Mouse (Mus musculus) left cerebral cortex, adult 9 months (tissue): ENCODE data around the gene Gm10234.

Source experiments
- DNase-seq, 2 experiments: peaks; one replicate each; pipeline ENCODE4 v3.0.0; 2022; ENCODE audit warnings: low spot score in 2 of 2

Gene Gm10234

DNA sequence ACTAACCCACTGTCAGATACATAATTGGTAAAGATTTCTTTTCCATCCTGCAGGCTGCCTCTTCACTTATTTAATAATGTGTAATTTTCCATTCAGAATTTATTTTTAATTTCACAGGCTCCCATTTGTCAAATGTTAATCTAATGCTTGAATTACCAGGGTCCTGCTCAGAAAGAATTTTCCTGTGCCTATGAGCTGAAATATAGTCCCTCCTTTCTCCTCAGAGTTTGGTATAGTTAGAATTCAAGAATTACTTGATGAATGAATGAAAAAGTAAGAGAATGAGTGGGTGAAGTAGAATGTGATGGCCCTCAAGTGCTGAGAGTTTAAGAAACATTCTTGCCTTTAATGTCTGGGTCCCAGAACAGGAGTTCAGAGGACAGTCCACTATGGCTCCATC, at the start of gene Gm10234:
Gene Gm10234, plus strand, starts transcription at position 301 of the 400 bp plus-strand sequence.
- DNase-seq = no peak

DNA sequence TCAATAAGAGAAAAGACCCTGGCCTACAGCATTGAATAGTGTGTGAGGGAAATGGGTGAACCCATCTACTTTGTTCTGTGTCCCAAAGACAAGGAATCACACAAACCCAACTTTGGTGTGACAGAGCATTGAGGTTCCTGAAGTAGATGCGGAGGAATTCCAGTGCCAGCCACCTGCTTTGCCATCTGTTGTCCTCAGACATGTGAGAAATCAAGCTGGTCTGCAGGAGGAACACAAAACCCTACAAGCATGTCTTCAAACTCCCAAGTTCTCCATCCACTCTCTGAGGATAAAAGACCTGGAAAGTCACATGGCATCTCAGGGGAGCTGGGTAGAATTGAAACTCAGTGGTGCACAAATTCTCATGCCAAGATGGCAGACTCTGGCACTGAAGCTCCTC, 44.3 kb upstream of the Gm10234 start:
- DNase-seq = peak in 1 of 2 experiments; percentile 66

DNA sequence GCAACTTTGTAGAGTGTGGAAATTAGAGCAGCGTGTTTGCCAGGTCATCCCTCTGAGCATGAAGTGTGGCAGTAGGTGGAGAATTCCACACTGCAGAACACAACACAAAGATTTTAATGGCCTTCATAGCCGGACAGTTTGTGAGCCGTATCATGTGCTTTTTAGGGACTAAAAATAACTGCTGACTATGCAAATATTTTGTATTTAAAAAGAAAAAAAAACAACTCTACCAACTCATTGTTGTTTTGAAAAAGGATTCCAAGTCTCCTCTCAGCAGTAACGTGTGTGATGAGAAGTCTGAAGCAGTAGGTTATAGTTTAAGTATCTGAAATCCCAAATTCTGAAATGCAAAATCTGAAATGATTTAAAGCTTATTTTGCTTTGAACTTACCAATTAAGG, 25.9 kb upstream of the Gm10234 start:
- DNase-seq = no peak

DNA sequence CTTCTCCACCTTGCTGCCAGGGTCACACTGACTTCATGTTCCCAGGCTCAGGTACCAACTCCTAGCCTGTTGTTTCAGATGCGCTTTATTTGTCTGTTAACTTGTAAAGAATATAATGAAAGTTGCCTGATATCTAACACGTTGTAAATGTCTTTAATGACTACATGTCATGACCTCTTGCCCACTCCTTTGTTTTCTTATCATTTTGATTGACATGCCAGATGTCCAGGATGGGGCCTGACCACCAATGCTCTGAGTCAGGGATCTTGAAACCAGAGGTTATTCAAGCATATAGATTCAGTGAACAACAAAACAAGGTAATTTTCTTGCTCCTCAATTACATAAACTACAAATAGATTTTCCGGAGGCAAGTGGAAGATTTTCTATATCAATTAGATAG, 23.5 kb upstream of the Gm10234 start:
- no peak for DNase-seq

DNA sequence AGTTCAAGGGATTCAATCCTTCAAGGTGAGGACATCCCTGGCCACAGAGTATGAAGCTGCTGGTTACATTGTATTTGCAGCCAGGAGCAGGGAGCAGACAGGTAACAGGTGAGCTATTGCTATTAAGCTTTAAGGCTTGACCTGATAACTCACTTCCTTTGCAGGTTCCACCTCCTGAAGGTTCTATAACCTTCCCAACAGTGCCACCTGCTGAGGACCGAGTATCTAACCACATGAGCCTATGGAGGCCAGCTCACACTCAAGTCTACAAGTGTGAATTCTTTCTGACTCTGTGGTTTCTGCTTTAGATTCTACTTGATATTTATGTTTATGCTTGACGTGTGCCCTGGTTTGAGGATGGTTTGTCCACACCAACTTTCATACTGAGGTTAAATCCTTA, 21.3 kb upstream of the Gm10234 start:
- DNase-seq = no peak

DNA sequence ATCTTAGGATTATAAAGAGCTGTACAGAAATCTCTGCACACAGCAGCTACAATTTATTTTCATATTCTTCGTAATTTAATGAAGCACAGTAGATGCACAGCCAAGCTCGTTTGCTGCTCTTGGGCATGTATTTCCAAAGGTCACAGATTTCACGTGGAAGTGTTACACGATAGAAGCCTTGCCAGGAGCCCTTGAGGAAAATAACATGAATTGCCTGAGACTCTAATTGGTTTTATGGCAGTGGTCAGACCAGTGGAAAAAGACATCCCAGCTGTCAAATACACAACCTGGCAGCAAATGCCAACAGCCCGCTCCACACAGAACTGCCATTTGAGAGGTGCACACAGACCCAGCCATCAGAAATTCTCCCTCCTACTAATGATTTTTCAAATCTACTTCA, 9.3 kb downstream of the Gm10234 start:
- no peak for DNase-seq

DNA sequence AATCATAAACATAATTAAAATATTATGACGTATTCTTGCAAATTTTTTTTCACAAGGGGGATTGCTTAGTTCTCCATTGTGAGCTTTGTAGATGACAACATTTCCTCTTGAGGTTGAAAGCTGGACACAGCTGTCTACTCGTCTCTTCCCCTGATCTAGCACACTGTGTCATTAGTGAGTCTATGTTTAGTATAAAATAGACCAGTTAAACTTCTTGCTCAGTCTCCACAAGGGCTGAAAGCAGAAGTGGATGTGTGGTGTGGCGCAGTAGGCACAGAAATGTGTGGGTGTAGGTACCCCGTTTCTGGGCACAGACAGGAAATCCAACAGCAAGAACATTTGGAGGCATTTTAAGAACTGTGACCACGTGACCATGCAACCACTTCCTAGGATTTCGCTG, 12.9 kb downstream of the Gm10234 start:
- peak; percentile 26 to 40 for DNase-seq

DNA sequence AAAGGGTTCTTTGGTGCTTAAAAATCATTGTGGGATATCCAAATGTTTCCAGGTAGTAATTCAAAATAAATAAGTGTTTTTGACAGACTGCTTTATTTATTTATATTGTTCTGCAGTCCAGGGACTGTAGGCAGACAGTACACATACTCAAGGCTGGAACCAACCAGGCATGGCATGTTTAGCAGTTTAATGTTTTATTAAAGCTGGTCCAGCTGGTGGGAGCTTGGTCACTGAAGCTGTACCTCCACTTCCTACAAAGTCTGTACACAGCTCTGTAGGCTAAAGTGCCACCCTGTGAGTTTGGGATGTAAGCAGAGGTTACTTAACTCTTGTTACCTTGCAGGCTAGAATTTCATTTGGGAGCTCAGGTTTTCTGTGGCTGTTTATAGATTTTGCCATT, 27.5 kb downstream of the Gm10234 start:
- DNase-seq = no peak

DNA sequence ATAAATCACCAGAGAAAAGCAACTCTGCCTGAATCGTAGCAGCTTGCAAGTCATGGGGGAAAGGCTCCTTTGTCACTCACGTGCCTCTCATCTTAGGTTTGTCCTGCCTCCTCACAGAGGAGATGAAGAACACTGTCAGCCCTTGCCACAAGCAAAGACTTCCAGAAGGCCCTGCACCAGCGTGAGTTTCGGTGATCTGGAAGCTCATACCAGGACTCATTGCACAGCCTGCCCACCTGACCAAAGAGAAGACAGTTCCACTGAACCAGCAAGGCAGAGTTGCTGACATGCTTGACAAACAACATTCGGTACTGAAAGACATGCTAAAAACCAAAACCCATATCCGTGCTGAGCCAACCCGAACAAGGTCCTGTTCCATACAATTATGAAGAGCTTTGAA, 31.1 kb downstream of the Gm10234 start:
- DNase-seq = no peak

DNA sequence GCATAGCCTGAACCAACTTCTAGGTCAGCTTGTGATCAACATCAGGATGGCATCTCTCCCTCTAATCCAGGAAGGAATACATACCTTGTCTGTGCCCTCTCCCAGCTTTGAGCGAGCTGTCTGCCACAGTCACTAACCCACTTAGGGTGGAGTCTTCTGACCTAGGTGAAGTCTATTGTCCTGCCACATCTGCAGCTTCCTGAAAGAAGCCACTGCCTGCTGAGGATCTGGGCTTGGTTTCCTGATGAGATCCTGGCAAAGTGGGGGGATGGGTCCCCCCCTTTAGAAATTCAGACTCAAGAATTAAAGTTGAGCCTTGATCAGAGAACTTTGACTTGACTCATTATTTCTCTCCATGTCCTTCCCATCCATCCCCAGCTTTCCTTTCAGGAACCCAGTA, 32.0 kb downstream of the Gm10234 start:
- no peak for DNase-seq

DNA sequence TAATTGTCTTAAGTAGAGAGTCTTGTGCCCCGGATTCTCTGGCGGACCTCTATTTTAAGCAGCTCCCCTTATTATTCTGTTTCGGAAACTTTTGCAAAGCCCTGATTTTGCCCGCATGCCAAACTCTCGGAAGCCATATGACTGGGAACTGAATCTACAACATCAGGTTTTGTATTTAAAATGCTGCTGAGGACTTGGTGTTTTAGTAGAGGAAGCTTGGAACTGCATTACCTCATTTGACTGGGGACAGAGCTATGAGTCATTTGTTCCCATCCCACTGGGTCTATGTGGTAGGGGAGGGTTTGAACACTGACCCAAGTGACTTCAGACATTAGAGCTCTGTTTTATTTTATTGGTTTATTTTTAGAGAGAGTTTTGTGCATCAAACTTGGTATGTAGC, 38.2 kb downstream of the Gm10234 start:
- DNase-seq = peak in 1 of 2 experiments; percentile 44

DNA sequence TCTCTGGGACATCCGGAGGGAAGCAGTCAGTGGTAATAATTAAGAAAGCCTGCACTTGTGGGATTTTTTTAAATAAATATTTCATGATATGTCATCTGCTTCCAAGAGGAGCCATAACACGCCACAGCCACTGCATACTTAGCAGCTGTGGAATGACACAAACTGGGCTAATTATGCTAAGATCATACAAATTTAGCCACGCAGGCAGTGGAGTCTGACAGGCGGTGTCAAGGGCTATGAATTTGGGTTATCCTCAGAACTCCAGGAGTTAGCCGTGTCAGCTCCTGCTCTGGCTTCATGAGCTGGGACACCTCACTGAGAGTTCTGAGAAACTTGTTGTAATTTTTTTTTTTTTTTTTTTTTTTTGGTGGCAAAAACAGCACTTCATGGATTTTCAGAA, 40.8 kb downstream of the Gm10234 start:
- DNase-seq = no peak

DNA sequence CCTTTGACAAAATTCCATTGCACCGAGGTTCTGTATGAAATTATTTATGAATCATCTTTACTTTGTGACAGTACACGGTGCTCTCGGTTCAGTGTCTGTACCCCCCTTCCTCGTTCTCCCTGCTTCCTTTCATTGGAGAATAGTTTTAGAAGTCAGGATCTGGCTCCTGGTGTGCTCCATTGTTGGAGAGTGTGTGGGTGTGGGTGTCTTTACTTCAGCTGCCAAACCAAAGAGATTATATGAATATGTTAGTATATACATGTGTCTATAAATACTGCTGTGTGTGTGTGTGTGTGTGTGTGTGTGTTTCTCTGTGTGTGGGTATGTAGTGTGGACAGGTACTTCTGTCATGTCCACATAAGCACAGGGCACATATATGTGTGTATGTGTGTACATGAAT, 49.9 kb downstream of the Gm10234 start:
- peak in 1 of 2 experiments; percentile 21 for DNase-seq
